In the genomic region with DNA sequence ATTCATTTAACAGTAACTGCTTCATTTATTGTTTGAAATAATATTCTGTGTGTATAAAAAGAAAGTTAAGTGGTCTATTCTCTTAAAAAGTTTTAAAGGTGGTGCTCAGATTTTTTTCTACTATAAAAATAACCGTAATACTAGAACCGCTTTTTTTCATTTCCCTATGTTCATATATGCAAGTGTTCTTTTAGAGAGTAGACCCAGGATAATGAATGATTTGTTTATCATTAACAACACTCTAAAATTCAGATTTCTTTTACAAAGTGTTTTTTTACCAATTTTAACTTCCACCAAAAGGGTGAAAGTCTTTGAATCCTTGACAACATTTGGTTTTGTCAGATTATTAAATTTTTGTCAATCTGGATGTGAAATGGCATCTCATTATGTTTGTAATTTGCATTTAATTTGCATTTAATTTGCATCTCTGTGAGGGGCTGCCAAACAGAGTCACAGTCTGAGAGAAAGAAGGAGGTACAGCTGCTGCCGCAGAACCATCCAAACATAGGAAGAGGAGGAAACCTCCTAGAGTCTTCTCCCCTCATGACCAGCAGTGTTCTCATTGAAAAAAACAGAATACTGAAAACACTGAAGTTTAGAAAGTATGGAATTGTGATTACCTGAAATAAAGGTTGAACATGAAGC, we compare ENCODE assay signal across 19 mouse cellular contexts.
DNase-seq lines count a peak whose midpoint lies in the region; ATAC-seq and TF ChIP-seq lines count a peak whose summit lies in the region.
"Had no signal": no experiment of that assay in that cellular context is flagged by ENCODE, and none has a peak within 500 bp of the region (broad histone marks: within the 10 kb centered on the region; RNA-seq: fewer than 3 reads in every experiment).

No protein-coding gene starts in this region.

- H3K9me3 ChIP-seq in forebrain, embryonic 16.5 days (ENCODE audit: control insufficient read depth, low read length), result no peaks in the 10 kb centered on the region
- H3K9me3 ChIP-seq in midbrain, embryonic 15.5 days, result no peaks in the 10 kb centered on the region
- H3K9me3 ChIP-seq: embryonic facial prominence, embryonic 15.5 days; limb, embryonic 12.5 days; stomach, embryonic 15.5 days had no signal

- no peak overlapping the region for H3K9ac ChIP-seq in forebrain, embryonic 16.5 days (replicated peaks; ENCODE audit: low read depth, low read length)
- no peak overlapping the region for H3K9ac ChIP-seq in midbrain, embryonic 15.5 days
- H3K9ac ChIP-seq: embryonic facial prominence, embryonic 15.5 days; limb, embryonic 12.5 days; liver, embryonic 14.5 days; stomach, embryonic 15.5 days had no signal

- TF ChIP-seq POLR2A in brain, embryonic 14.5 days (IDR thresholded peaks at IDR 0.05; ENCODE audit: borderline replicate concordance, extremely low read depth, insufficient read depth, insufficient read length, poor library complexity, severe bottlenecking), result no peak

- peak; percentile 5 to 21 for DNase-seq in layer of hippocampus, adult 18-20 months (ENCODE audit: low spot score in 2 of 2)
- no peak for DNase-seq in layer of hippocampus, adult 11-12 months (ENCODE audit: low spot score)
- DNase-seq in brain, embryonic 14.5 days (ENCODE audit: low read depth), result peak; percentile 92
- DNase-seq in testis, postnatal 10 days (ENCODE audit: low spot score), result no peak
- no peak for DNase-seq in lung, postnatal 14 days
- DNase-seq: B cell, adult 2 months; cerebellum, adult 11-12 months; kidney, adult 18-20 months; kidney, postnatal 14 days; spleen, adult 18-20 months; thymus, postnatal 25 days had no signal

- WGBS in forebrain, embryonic 16.5 days, result 30% methylated on average over 3 of the region's 3 CpGs
- 73% methylated on average over 3 of the region's 3 CpGs for WGBS in midbrain, embryonic 15.5 days

- H3K36me3 ChIP-seq in forebrain, embryonic 16.5 days (ENCODE audit: control insufficient read depth, insufficient read depth), result no peaks in the 10 kb centered on the region
- H3K36me3 ChIP-seq in midbrain, embryonic 15.5 days (replicated peaks), result no peaks in the 10 kb centered on the region
- H3K36me3 ChIP-seq: embryonic facial prominence, embryonic 15.5 days; limb, embryonic 12.5 days; stomach, embryonic 15.5 days had no signal

- peak; percentile 99 for ATAC-seq in forebrain, embryonic 16.5 days
- ATAC-seq in midbrain, embryonic 15.5 days (replicated peaks), result peak; percentile 73; the same call in 1 of the 2 replicates
- ATAC-seq: lung, postnatal 0 days; Patski had no signal

- no peaks in the 10 kb centered on the region for H3K27me3 ChIP-seq in forebrain, embryonic 16.5 days (replicated peaks; ENCODE audit: control insufficient read depth, insufficient read depth, low read length)
- no peaks in the 10 kb centered on the region for H3K27me3 ChIP-seq in midbrain, embryonic 15.5 days (replicated peaks)
- H3K27me3 ChIP-seq: embryonic facial prominence, embryonic 15.5 days; limb, embryonic 12.5 days; Patski; stomach, embryonic 15.5 days had no signal

- H3K4me3 ChIP-seq in forebrain, embryonic 16.5 days (replicated peaks; ENCODE audit: low read length), result no peak overlapping the region
- H3K4me3 ChIP-seq in midbrain, embryonic 15.5 days, result no peak overlapping the region
- H3K4me3 ChIP-seq: embryonic facial prominence, embryonic 15.5 days; limb, embryonic 12.5 days; stomach, embryonic 15.5 days had no signal

- TF ChIP-seq CTCF in brain, embryonic 14.5 days (IDR thresholded peaks at IDR 0.05; ENCODE audit: borderline replicate concordance, extremely low read depth, insufficient read depth, insufficient read length), result no peak

- no peak overlapping the region; the same call in 1 of the 2 replicates for H3K4me2 ChIP-seq in forebrain, embryonic 16.5 days (ENCODE audit: low read length)
- H3K4me2 ChIP-seq in midbrain, embryonic 15.5 days, result no peak overlapping the region
- H3K4me2 ChIP-seq: embryonic facial prominence, embryonic 15.5 days; limb, embryonic 12.5 days; stomach, embryonic 15.5 days had no signal

- H3K4me1 ChIP-seq in forebrain, embryonic 16.5 days (replicated peaks; ENCODE audit: control insufficient read depth, insufficient read depth, low read length), result 0 out of 2 replicates have a peak, but pooled peaks cover 5% of the 10 kb centered on the region
- no peaks in the 10 kb centered on the region for H3K4me1 ChIP-seq in midbrain, embryonic 15.5 days
- H3K4me1 ChIP-seq: embryonic facial prominence, embryonic 15.5 days; limb, embryonic 12.5 days; stomach, embryonic 15.5 days had no signal

- H3K27ac ChIP-seq in forebrain, embryonic 16.5 days (ENCODE audit: low read length), result peak overlapping the region; percentile 67; the same call in 1 of the 2 replicates
- no peak overlapping the region for H3K27ac ChIP-seq in midbrain, embryonic 15.5 days
- H3K27ac ChIP-seq: embryonic facial prominence, embryonic 15.5 days; limb, embryonic 12.5 days; liver, embryonic 14.5 days; stomach, embryonic 15.5 days had no signal

Comparison
In these comparisons a context has a peak if more than half of its experiments do, and no peak if none do; other contexts are left out.
1. DNase-seq: peak in layer of hippocampus, adult 18-20 months (2 of 2) and brain, embryonic 14.5 days (single experiment); none in layer of hippocampus, adult 11-12 months (single experiment), testis, postnatal 10 days (single experiment) and lung, postnatal 14 days (single experiment).